Mouse (Mus musculus) adrenal gland, postnatal 36 days (tissue): ENCODE results near the gene Henmt1. TPM values are rescaled to one million over a fixed set of nuclear protein-coding genes. Genes with fewer than 3 reads are reported as not detected.
A peak's percentile ranks its signal among the peaks of the same experiment; 100 is the strongest.

Source experiments
- DNase-seq, 2 experiments: peaks; one replicate each; pipeline ENCODE4 v3.0.0; 2021; ENCODE audit warnings: mixed read lengths in 1 of 2
- total RNA-seq, 2 experiments: library from RNA; stranded (reverse); gene quantifications; 2 replicates each; pipeline ENCODE4 v1.2.3; 2021

The Henmt1 gene
- total RNA-seq, 2 experiments from 2014 or later, result not detected

- DNase-seq, result peak; percentile 7 to 9
These were observed 58.1 kb downstream of the Henmt1 start for GRCm38 (mm10) chr3:108997762-108998161.

GRCm38 (mm10) chr3:108999173-108999572 is 59.5 kb downstream of the Henmt1 start:
- DNase-seq, result no peak

- DNase-seq, result no peak
These were observed 66.1 kb downstream of the Henmt1 start for GRCm38 (mm10) chr3:109005777-109006176.

GRCm38 (mm10) chr3:109008180-109008579 is 68.5 kb downstream of the Henmt1 start:
- DNase-seq, result no peak

Other genes with a start within 250 kb of the Henmt1 start
- 1 to 10 TPM; 3.3 to 3.6 TPM for gene Gpsm2, start 217.6 kb upstream of the Henmt1 start, total RNA-seq
- gene Aknad1, start 200.2 kb upstream of the Henmt1 start, total RNA-seq, result not detected
- 10 to 100 TPM; 48.9 to 61.5 TPM for gene Stxbp3, start 99.3 kb upstream of the Henmt1 start, total RNA-seq
- under 1 TPM; 0.17 to 0.40 TPM for gene Fndc7, start 49.9 kb upstream of the Henmt1 start, total RNA-seq
- gene Prpf38b, start 28.1 kb upstream of the Henmt1 start, total RNA-seq, result 10 to 100 TPM; 42.2 to 64.7 TPM
- gene Gm9857, start 572 bp downstream of the Henmt1 start, total RNA-seq, result not detected
- 1 to 10 TPM; 9.3 to 9.7 TPM for gene Fam102b, start 87.7 kb downstream of the Henmt1 start, total RNA-seq
- gene Slc25a54, start 140.6 kb downstream of the Henmt1 start, total RNA-seq, result not detected
- 10 to 100 TPM; 58.7 to 78.0 TPM for gene Slc25a24, start 183.3 kb downstream of the Henmt1 start, total RNA-seq